Mouse (Mus musculus) lung, postnatal 25 days (tissue): ENCODE measurements around the gene Plxna4.

Experiments
- DNase-seq: peaks from one replicate; pipeline ENCODE4 v3.0.0; 2022; ENCODE audit warnings: low spot score

The Plxna4 gene

GRCm38 (mm10) chr6:32406316-32407095, 181.5 kb downstream of the Plxna4 start:
- DNase-seq = no peak

DNA sequence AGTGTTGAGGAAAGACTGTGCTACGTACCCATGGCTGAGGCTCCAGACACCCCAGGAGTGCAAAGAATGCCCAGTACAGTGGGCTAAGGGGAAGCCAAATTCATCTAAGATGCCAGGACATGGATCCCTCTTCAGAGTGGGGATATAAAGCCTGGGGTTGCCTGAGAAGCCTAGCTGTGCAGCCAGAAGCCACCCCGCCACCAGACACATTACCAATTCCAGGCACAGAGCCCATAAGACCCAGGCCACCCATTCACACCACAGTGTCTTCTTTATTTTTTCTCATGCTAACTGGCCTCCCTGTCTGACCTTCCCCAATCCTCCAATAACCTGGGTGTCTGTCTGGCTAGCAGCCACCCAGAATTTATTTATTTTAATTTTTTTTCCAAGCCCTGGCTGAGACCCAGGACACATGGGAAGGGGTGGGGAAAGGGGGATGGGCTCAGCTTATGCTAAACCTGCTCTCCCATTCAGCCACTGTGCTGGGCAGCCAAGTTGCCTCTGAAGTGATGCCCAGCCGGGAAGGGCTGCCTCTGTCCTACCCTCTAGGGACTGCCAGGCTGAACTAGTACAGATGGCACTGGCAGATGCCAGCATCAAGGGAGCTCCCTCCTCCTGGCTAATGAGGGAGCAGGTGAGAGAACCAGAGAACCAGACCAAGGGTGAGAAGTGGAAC, 185.3 kb downstream of the Plxna4 start:
- DNase-seq = no peak

- no peak for DNase-seq
These were observed 189.7 kb downstream of the Plxna4 start for GRCm38 (mm10) chr6:32398261-32398660.

DNA sequence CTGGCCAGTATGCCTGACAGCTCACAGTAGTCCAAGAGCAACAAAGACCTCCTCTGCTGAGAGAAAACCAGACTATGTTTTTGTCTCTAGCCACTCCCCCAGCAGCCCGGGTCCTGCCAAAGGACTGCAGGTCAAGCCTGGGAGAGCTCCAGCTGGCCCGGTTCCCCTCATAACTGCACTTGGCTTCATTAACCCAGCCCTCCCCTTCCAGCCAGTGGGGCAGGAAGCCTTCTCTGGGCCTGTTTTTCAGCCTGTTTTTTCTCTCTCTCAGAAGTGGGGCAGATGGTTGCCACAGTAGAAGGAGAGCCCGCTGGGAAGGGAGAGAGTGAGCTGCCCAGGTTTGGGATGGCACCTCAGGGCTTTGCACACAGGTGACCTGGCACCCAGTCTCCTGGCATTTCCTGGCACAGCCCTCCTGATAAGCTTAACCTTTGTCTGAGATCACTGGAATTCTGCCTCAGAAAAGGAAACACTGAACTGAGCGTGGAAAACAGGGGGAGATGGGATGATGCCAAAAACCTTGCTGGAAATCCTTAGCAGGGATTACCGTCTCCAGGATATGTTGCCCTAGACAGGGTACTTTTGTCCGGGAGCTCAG, 190.8 kb downstream of the Plxna4 start:
- DNase-seq = peak; percentile 87

GRCm38 (mm10) chr6:32395415-32395814, 192.6 kb downstream of the Plxna4 start:
- no peak for DNase-seq

GRCm38 (mm10) chr6:32392262-32392661, 195.7 kb downstream of the Plxna4 start:
- peak; percentile 41 for DNase-seq

GRCm38 (mm10) chr6:32388276-32388675, 199.7 kb downstream of the Plxna4 start:
- DNase-seq = no peak

GRCm38 (mm10) chr6:32386915-32387314, 201.1 kb downstream of the Plxna4 start:
- DNase-seq = no peak

DNA sequence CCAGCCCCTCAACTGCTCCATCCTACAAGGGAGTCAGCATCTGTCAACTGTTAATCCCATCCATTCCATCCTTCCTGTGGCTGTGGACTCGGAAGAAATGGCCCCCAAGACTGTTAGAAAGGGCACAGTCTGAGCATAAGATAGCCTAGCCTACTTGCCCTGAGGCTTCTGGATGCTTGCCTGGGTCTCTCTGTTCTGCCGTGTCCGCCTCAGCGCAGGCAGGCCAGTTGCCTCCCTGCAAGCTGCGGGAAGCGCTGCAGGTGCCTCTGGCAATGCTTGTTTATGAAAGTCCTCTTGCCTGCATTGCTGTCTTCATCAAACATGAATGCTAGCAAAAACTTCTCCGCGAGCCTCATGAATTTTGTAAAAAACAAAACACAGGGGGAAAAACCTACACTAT, 203.1 kb downstream of the Plxna4 start:
- DNase-seq = no peak

GRCm38 (mm10) chr6:32384423-32384822, 203.6 kb downstream of the Plxna4 start:
- DNase-seq = no peak

DNA sequence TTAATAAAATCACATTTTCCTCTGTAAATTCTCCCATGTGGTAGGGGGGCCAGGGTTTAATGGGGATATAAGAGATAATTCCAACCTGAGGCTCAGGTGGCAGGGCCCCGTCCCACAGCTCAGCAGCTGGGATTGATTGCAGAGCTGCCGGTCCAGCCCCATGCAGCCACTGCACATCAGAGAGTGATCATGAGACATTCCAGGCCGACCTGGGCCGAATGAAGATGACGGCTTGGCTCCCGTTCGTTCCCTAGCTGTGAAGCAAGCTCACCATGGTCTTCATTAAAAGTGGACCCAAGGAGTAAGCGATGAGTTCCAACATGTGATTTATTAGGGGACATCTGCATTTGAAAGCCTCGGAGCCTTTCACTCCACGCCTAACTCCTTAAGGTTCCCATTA, 206.5 kb downstream of the Plxna4 start:
- no peak for DNase-seq

DNA sequence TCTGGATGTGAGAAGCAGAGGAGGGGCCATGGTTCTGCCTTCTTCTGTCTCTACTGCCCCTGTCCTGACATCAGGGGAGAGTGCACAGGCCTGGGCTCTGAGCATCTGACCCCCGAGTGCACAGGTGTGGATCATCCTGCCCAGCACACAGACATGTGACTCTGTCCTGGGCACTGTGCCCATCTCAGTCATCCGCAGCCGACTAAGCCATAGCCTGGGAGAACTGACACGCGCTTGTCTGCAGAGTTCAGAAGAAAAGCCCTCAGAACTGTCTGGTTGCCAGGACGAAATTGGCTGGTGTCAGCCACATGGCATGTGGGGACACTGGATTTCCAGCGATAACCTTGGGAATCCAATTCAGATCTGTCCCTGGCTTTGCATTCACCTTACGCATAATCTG, 210.8 kb downstream of the Plxna4 start:
- no peak for DNase-seq

DNA sequence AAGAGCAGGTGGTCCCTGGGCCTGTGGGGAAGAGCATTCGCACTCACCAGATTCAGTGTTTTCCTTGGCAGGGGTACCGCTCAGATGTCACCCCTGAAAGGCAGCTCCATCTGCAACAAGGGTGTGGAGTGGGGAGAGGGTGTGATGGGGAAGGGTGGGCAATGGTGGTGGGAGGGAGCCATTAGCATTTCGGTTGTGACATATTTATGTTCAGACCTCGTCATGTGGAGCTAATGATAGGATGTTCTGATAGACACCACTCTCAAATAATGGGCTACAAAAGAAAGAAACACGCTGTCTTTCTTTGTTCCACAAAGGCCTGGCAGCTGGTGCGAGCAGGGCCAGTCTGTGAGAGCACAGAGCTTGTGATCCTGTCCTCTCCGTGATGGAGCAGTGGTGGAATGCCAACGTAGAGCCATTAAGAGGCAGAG, 214.0 kb downstream of the Plxna4 start:
- no peak for DNase-seq

DNA sequence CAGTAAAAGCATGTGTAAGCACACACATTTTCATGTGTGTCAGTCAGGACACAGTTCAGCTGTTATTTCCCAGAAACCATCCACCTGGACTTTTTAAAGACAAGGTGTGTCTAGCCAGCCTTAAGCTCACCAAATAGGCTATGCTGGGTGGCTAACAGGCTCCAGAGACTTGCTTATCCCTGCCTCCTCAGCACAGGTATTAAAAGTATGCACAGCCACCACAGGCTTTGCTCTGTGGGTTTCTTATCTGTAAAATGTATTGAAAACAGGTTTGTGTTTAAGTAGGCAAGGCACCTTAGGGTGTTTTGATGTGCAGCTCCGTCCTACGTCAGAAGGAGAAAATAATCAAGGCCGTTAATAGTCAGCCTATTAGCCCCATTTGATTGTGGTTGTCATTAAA, 218.9 kb downstream of the Plxna4 start:
- DNase-seq = no peak

DNA sequence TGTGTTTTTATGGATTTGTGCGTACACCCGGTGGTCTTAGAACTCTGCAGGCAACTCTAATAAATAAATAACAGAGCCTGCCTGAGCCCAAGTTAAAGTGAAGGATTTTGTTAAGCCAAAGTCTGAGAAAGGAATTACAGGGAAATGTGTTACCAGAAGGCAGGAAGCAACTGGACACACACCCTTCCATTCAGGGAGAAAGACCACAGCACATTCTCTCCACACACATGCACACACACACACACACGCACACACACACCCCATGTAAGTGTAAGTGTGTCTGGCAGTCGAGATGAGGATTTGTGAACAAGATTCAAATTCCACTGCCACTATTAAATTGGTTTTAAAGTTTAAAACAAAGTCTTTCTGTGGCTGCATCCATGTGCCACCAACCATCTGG, 219.6 kb downstream of the Plxna4 start:
- no peak for DNase-seq

- no peak for DNase-seq
These were observed 223.1 kb downstream of the Plxna4 start for GRCm38 (mm10) chr6:32364933-32365332.

DNA sequence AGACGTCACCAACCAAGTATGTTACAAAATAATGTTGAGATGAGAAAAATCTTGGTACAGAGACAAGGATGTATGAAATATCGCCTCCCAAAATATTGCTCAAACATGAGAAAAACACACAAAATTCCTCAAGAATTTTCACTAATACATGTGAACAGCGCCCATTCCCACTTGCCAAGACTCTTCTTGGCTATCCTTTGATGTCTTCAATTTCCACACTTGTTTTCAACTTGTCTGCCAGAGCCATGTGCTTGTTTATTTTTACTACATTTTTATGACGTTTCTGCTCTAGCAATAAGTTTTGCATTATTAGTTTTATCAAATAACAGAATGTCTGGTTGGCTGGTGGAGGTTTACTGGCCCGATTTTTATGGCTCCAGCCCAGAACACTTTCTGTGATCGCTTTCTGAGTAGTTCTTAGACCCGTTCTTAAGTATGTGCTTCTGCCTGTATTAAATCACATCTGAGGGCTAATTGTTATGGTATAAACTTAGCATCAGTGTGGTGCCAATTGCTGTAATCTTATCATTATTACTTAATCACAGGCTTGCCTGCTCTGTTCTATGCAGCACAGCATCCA, 224.4 kb downstream of the Plxna4 start:
- DNase-seq = no peak

GRCm38 (mm10) chr6:32362421-32362820, 225.6 kb downstream of the Plxna4 start:
- DNase-seq = no peak

GRCm38 (mm10) chr6:32359675-32360074, 228.3 kb downstream of the Plxna4 start:
- DNase-seq = no peak

DNA sequence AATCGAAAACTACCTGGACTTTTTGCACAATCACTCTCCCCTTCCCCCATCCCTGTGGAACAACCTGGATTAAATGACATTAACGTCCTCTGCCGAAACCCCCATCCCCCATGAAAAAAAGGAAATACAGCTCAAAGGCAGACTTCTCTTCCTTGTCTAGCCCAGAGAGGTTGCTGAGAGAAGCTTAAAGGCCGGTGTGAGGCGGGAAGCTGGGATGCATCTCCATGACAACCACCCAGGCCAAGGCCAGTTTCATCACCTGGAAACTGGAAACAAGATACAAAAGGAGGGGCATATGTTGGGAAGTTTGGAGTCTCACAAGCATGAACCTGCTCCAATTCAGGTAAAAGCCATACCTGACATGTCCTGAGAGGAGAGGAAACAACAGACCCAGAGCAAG, 230.5 kb downstream of the Plxna4 start:
- no peak for DNase-seq

DNA sequence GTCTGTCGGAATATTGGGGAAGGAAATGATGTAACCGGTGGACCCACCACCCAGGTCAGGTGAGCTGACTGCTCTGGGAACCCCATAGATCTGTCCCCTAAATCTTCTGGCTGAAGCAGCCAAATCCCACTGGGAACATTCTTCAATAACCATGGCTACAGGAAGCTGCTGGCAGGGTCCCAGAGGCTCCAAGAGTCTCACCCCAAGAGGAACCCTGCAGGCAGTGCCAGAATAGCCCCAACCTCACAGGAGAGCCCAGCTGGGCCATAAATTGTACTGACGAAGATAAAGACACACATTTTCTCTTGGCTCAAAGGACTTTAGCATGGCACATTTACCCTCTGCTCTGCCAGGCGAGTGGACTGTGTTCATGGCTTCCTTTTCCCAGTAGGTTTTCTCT, 232.4 kb downstream of the Plxna4 start:
- DNase-seq = no peak

DNA sequence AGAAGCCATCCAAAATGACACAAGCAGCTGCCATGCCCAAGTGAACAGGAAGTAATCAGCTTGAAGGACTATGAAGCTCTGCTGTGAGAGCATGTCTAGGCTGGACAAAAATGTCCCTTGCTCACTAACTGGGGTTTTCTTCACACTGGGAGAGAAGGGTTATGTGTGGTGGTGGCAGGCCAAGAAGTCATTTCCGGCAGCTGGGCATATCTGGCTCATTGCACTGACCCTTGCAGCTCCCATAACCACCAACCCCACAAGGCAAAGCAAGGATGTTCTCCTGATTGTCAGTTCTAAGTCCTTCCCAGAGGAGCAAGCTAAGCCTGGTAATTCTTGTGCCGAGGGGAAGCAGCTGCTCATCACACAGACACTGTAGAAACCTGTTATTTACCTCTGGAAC, 239.0 kb downstream of the Plxna4 start:
- DNase-seq = no peak

- no peak for DNase-seq
These were observed 239.9 kb downstream of the Plxna4 start for GRCm38 (mm10) chr6:32348126-32348525.
